Mouse (Mus musculus) liver, embryonic 16.5 days (tissue): ENCODE measurements around the gene H3f3a. TPM values are rescaled to one million over a fixed set of nuclear protein-coding genes. Genes with fewer than 3 reads are reported as not detected.

Experiments used
- ATAC-seq: fragments of 200-750 bp; cut with Nextera tagmentation; 2 replicates; pipeline ENCODE4 v1.8.0; 2017; ENCODE audit warnings: low read depth, mild to moderate bottlenecking, moderate number of reproducible peaks, moderate library complexity
- H3K27ac ChIP-seq: fragments of 300-500 bp; sonication (generic); 2 replicates; pipeline ENCODE4 v1.5.1; 2014; ENCODE audit warnings: mild to moderate bottlenecking, low read length
- H3K27me3 ChIP-seq: fragments of 300-500 bp; sonication (generic); 2 replicates; pipeline ENCODE4 v1.6.1; 2014; ENCODE audit warnings: low read depth, low read length, mixed read lengths; ENCODE audit not compliant: control insufficient read depth, insufficient read depth
- H3K36me3 ChIP-seq: fragments of 300-500 bp; sonication (generic); 2 replicates; pipeline ENCODE4 v1.6.1; 2014; ENCODE audit warnings: mild to moderate bottlenecking; ENCODE audit not compliant: control insufficient read depth, insufficient read depth
- H3K4me1 ChIP-seq: fragments of 300-500 bp; sonication (generic); 2 replicates; pipeline ENCODE4 v1.6.1; 2014; ENCODE audit warnings: low read depth, low read length, mixed read lengths; ENCODE audit not compliant: control insufficient read depth
- H3K4me2 ChIP-seq: fragments of 300-500 bp; sonication (generic); 2 replicates; pipeline ENCODE4 v1.6.1; 2014; ENCODE audit warnings: low read depth, low read length, mixed read lengths
- H3K4me3 ChIP-seq: fragments of 300-500 bp; sonication (generic); 2 replicates; pipeline ENCODE4 v1.5.1; 2014; ENCODE audit warnings: low read depth, mild to moderate bottlenecking, low read length
- H3K9ac ChIP-seq: fragments of 300-500 bp; sonication (generic); 2 replicates; pipeline ENCODE4 v1.6.1; 2014; ENCODE audit warnings: low read depth, low read length
- H3K9me3 ChIP-seq: fragments of 300-500 bp; sonication (generic); replicated peaks from 2 replicates; pipeline ENCODE4 v1.6.1; 2016; ENCODE audit warnings: low read length; ENCODE audit not compliant: control insufficient read depth
- WGBS: fragments of 180-500 bp; shearing (Covaris S2); extraction: QIAGEN DNeasy Blood & Tissue Kit; methylation state at CpG from one replicate; pipeline ENCODE4 v1.1.7; 2014; ENCODE audit not compliant: insufficient replicate concordance; 5-methylcytosine and 5-hydroxymethylcytosine counted together
- polyA plus RNA-seq: library from polyadenylated mRNA; unstranded; fragments of >200 nt; fragmentation: Nextera tagmentation; extraction: Ambion mirVana; gene quantifications from 2 replicates; pipeline ENCODE4 v1.2.1, GENCODE M21; 2015

The H3f3a gene
- 2,020 and 2,074 TPM in 2 replicates for polyA plus RNA-seq

GRCm38 (mm10) chr1:180813885-180814740 lies at the start of gene H3f3a:
TSS of gene H3f3a (minus strand) at chr1:180813943.
- H3K9ac ChIP-seq: peak within 1 kb of the TSS; percentile 100
- H3K27ac ChIP-seq: peak within 1 kb of the TSS; percentile 99
- WGBS: 2% methylated on average over 53 of the region's 69 CpGs
- ATAC-seq: peak; percentile 69
- H3K27me3 ChIP-seq: no peaks in the 10 kb centered on the region
- peak within 1 kb of the TSS; percentile 86 for H3K4me2 ChIP-seq
- H3K36me3 ChIP-seq: peaks cover 20% of the 10 kb centered on the region
- no peaks in the 10 kb centered on the region for H3K9me3 ChIP-seq
- H3K4me1 ChIP-seq: peaks cover 60% of the 10 kb centered on the region
- H3K4me3 ChIP-seq: peak within 1 kb of the TSS; percentile 98

GRCm38 (mm10) chr1:180860030-180860429 lies 46.3 kb upstream of the H3f3a start:
- ATAC-seq: peak; percentile 64
- WGBS: 51% methylated on average over 6 of the region's 6 CpGs
- Histone ChIP-seq H3K4me2 (no peak overlapping the region), H3K36me3 (peaks cover 83% of the 10 kb centered on the region), H3K9me3 (no peaks in the 10 kb centered on the region), H3K4me3 (no peak overlapping the region), H3K9ac (no peak overlapping the region), H3K4me1 (peaks cover 11% of the 10 kb centered on the region), H3K27ac (no peak overlapping the region), H3K27me3 (no peaks in the 10 kb centered on the region)

GRCm38 (mm10) chr1:180858763-180859162 lies 45.0 kb upstream of the H3f3a start:
- Histone ChIP-seq H3K4me3 (no peak overlapping the region), H3K36me3 (peaks cover 73% of the 10 kb centered on the region), H3K9ac (no peak overlapping the region), H3K27me3 (no peaks in the 10 kb centered on the region), H3K4me2 (no peak overlapping the region), H3K4me1 (peaks cover 13% of the 10 kb centered on the region), H3K9me3 (no peaks in the 10 kb centered on the region), H3K27ac (no peak overlapping the region)
- no peak for ATAC-seq

- Histone ChIP-seq H3K4me1 (peaks cover 39% of the 10 kb centered on the region), H3K27ac (peak within 1 kb of the TSS; percentile 99), H3K9me3 (no peaks in the 10 kb centered on the region), H3K4me2 (peak within 1 kb of the TSS; percentile 85), H3K9ac (peak within 1 kb of the TSS; percentile 87), H3K36me3 (peaks cover 4% of the 10 kb centered on the region; the same call in 1 of the 2 replicates), H3K4me3 (peak within 1 kb of the TSS; percentile 88), H3K27me3 (no peaks in the 10 kb centered on the region)
- ATAC-seq: peak; percentile 93
- WGBS: under 1% methylated on average over 77 of the region's 77 CpGs
Measured at GRCm38 (mm10) chr1:180850316-180851270, 36.9 kb upstream of the H3f3a start, which contains the start of gene Sde2. TSS of gene Sde2 (plus strand) at chr1:180851127.

- Histone ChIP-seq H3K27ac (peak overlapping the region; percentile 99), H3K36me3 (peaks cover 2% of the 10 kb centered on the region; the same call in 1 of the 2 replicates), H3K4me2 (peak overlapping the region; percentile 85), H3K4me3 (peak overlapping the region; percentile 64), H3K27me3 (no peaks in the 10 kb centered on the region), H3K4me1 (peaks cover 39% of the 10 kb centered on the region), H3K9me3 (no peaks in the 10 kb centered on the region), H3K9ac (peak overlapping the region; percentile 84)
- ATAC-seq: no peak
- 30% methylated on average over 11 of the region's 11 CpGs for WGBS
Measured at GRCm38 (mm10) chr1:180849701-180850301, 36.1 kb upstream of the H3f3a start.

- peak overlapping the region; percentile 78 for H3K4me2 ChIP-seq
- peaks cover 37% of the 10 kb centered on the region for H3K4me1 ChIP-seq
- H3K27me3 ChIP-seq: no peaks in the 10 kb centered on the region
- ATAC-seq: no peak
- H3K9ac ChIP-seq: peak overlapping the region; percentile 75
- no peaks in the 10 kb centered on the region for H3K9me3 ChIP-seq
- WGBS: 5% methylated on average over 11 of the region's 11 CpGs
- peak overlapping the region; percentile 95 for H3K27ac ChIP-seq
- peak overlapping the region; percentile 54 for H3K4me3 ChIP-seq
- peaks cover 2% of the 10 kb centered on the region; the same call in 1 of the 2 replicates for H3K36me3 ChIP-seq
Measured at GRCm38 (mm10) chr1:180848511-180849241, 34.9 kb upstream of the H3f3a start.

- 0% methylated on average over 9 of the region's 9 CpGs for WGBS
- Histone ChIP-seq H3K36me3 (peaks cover 2% of the 10 kb centered on the region; the same call in 1 of the 2 replicates), H3K27me3 (no peaks in the 10 kb centered on the region), H3K27ac (peak overlapping the region; percentile 95), H3K9me3 (no peaks in the 10 kb centered on the region), H3K4me3 (peak overlapping the region; percentile 54), H3K4me1 (peaks cover 37% of the 10 kb centered on the region), H3K4me2 (peak overlapping the region; percentile 78), H3K9ac (peak overlapping the region; percentile 75)
- peak; percentile 41 for ATAC-seq
Measured at GRCm38 (mm10) chr1:180848114-180848510, 34.4 kb upstream of the H3f3a start.
